Mouse (Mus musculus) heart, adult 9 months (tissue): Measurements from ENCODE around the gene Ica1.

Experiments
- DNase-seq, 2 experiments: peaks; one replicate each; pipeline ENCODE4 v3.0.0; 2022; ENCODE audit warnings: low spot score in 2 of 2

Gene Ica1

DNA sequence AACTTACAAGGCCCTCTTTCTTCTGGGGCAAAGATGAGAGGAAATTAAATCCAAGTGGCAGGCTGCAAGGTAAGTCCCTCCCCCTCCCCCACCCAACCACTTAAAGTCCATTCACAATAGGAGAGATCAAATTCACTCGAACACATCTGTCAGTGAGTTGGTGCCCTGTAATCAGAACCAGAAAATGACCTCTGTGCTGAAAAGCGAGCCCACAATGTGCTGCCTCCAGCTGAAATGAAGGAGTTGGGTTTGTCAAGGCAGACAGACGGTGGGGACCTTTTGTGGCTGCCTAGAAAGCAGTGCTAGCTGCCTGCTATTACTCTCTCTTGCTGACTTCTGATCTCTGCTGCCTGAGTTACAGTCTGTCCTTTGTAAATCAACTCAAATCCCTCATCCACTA is 35.8 kb downstream of the Ica1 start:
- no peak for DNase-seq

DNA sequence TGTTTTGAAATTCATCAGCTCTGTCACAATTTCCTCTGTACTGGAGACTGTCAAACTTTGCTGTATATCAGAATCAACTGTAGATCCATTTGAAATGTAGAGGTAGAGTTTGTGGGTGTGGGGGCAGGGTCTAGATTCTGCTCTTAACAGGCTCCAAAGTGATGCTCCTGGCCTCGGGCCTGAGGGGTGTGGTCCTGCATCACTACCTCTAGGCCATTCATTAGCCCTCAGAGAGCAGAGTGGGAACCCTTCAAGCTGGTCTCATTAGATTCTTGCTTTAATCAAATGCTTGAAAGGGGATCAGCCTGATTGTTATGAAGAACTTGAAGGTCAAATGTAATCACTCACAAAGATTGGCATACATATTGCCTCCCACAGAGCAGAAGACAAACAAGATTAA is 36.6 kb downstream of the Ica1 start:
- DNase-seq: no peak

DNA sequence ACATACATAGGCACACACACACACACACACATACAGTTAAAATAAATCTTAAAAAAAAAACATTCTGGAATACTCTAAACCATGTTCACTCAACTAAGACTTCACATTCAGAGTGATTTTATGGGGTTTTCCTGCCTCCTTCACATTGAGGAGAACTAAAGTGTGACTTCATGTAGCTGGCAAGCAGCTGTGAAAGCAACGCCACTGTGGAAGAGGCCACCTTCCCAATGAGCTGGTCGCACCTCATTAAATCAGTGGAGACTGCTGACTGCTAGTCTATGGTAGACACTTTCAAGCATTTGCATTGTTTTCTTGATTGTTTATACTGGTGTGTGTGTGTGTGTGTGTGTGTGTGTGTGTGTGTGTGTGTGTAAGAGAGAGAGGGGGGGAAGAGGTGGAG is 38.2 kb downstream of the Ica1 start:
- DNase-seq: no peak

DNA sequence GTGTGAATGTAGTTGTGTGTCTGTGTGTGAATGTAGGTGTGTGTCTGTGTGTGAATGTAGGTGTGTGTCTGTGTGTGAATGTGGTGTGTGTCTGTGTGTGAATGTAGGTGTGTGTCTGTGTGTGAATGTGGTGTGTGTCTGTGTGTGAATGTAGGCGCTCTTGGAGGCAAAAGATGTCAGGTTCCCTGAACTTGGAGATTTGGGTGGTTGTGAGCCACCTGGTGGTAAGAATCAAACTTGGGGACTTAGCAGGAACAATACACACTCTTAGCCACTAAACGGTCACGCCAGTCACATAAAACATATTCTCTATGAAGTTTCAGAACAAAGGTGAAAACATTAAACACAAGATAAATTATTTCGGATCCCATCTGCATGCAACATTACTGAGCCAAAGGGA is 39.9 kb downstream of the Ica1 start:
- DNase-seq: no peak

DNA sequence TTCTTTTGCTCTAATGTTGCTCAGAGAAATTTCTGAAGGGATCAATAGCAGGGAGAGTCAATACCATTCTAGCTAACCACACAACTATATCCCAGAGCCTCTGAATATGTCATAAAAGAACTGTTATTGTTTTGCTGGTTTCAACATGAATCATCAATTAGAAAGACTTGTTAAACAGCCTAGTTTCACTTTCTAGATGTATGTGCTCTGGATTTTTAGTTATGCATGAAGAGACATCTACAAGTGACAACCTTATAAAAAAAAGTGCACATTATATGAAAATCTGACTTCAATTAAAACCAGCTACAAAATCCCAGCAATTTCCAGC is 41.8 kb downstream of the Ica1 start:
- no peak for DNase-seq

DNA sequence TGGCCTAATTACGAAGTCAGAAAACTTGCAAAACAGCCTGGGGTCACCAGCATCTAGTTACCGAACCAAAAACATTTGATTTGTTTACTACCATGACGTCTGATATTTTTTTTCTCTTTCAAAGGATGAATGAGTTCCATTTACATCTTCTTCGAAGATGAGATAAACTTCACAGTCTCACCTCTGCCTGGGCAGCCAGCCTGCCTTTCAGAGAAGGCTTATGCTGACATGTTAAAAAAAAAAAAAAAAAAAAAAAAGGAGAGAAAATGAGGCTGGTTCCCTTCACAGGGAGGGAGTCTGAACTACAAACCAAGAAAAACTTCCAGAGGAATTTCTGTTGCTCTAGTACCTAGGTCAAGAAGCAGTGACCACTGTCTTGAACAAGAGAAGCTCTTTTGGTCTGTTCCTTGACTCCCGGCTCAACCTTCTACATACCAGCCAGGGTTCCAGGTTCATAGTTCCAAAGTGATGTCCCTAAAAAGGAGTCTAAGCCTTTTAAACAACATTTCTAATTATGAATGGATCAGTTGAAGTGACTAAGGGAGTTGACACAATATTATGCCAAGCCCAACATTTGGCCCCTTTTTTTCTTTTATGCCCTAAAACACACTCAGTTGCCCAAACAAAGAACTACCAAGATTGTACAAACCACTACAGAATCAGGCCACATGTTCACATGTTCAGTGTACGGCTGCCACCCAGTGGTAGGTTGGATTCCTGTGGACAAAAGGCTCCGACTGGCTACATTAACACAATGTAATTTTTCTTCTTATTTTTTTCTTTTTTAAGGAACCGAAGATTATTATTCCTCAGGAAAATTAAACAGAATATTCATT is 42.4 kb downstream of the Ica1 start:
- DNase-seq: peak in 1 of 2 experiments; percentile 39

DNA sequence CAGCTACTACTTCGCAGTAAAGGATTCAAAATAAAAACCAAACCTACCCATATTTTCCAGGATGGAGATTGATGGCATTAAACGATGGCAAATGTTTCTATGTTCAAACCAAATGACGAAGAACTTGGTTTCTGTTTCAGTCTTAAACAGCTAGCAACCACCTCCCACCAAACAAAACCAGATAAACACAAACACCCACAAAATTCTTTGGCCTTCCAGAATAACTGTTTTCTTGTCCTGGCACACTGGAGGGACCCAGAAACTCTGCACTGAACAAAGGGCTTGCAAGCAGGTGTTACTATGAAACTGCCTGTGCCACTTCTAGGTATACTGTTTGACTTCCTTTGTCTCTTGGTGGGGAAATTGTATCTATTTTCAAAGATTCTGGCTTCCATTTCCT is 43.2 kb downstream of the Ica1 start:
- no peak for DNase-seq

DNA sequence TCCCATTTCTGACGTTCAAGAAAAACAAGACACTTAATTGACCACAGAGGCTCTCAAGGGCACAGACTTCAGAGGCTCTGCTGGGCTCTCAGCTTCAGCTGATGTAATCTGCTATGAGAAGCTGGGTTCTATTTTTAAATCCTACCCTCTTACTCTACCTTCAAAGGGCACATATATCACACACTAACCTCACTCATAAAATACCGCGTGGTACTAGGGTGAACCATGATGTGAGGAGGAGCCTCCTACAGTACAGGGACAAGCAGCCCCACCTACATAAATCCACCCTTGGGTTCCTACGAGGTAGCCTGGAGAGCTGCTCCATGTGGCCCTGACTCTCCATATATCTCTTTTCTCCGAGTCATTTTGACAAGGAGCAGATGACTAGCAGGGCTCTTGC is 45.8 kb downstream of the Ica1 start:
- DNase-seq: peak in 1 of 2 experiments; percentile 4

DNA sequence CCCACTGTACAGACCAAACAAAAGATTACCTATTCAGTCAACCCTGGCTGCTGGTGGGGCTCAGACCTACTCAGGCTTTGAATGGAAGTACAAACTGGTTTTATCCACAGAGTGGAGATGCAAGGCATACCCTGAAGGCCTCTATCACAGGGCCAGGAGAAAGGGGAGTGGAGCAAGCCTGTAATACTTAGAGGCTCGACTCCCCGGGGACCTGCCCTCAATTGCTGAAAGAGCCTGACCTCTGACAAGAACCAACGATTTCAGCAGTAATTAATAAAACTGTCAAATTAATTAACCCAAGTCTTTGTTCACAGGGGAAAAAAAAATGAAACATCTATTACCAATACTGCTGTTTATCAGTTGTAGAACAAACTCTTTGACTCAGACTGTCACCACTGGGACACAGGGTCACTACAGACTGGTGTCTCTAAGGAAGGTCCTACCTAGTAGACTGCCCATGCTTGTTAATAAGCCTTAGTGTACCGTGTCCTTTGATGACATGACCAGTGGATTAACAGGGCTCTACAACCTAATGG is 46.6 kb downstream of the Ica1 start:
- no peak for DNase-seq

DNA sequence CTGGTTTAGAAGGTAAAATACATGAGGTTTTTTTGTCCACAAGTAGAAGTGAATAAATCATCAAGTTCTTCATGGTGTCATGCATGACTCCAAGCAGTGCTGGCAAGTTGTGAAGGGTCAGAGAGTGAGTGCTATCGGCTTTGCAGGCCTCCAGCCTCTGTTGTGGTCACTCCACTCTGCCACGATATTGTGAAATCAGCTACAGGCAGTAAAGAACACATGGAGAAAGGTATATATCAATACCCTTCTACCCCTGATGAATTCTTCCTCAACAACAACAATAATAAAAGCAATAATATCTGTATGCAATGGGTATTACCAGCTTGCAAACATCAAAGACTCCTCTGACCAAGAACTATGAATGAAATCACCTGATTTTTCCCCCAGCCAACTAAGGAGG is 47.9 kb downstream of the Ica1 start:
- DNase-seq: no peak

DNA sequence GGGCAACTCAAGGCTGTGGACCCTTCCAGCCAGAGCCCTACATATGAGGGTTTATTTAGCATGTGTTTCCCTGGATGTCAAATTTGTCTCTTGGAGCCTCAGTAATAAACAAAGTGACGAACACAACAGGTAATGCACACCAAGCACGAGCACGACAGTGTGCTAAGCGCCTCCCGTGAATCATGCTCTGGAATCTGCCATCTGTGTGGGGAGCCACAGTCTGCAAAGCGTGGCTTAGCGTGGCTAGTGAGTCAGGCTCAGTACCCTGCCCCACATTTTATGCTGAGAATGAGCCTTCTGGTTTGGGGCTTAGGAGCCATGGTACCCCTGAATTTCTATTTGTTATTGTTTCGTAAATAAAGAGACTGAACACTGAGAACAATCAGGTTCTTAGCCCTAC is 50.5 kb downstream of the Ica1 start:
- DNase-seq: no peak

DNA sequence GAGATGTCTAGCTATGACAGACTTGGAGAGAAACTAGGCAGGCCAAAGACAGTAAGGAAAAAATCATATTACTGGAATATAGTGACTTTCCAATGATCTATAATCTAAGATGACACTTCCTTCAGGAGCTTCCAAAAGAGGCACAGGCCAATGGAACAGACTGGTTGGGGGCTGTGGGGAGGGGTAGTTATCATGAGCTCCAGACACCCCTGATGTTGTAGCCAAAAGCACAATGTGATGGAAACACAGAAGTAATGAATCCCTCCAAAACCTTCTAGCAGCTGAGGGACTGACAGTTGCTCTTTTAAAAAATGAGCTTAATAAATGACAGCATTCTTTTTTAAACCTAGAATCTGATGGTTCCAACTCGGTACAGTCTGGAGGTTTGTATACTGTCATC is 52.7 kb downstream of the Ica1 start:
- no peak for DNase-seq

DNA sequence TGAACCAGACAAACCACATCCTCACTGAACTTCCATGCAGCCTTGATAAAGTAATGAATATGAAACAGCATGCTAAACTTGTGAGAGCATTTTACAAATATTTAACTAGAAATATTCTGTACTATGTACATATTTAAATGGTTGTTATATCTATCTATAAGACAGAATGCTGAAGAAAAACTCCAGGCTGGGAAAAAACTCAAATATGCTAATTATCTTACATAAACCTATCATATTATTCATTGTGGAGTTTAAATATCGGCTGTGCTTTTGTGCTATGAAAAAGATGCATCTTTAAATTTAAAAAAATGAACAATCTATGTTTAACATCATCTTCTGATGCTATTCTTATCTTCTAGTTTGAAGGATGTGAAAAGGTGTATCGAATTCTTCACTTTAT is 58.6 kb downstream of the Ica1 start:
- DNase-seq: no peak

DNA sequence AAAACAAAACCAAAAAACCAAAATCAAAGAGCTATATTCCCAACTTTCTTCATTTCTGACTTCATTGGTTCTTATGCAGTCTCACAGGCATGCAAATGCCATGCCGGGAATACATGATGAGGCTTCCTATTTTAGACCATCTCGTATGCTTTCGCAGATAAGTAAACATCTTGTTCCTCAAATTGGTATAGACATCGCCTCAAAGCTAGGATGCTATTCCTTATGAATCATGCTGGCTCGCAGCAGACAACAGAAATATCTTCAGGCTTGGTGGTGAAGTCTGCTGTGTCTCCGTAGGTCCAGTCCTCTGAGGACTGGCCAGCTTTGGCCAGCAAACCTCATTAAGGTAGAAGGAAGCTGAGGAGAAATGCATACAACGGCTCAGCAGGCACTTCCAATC is 60.3 kb downstream of the Ica1 start:
- no peak for DNase-seq

DNA sequence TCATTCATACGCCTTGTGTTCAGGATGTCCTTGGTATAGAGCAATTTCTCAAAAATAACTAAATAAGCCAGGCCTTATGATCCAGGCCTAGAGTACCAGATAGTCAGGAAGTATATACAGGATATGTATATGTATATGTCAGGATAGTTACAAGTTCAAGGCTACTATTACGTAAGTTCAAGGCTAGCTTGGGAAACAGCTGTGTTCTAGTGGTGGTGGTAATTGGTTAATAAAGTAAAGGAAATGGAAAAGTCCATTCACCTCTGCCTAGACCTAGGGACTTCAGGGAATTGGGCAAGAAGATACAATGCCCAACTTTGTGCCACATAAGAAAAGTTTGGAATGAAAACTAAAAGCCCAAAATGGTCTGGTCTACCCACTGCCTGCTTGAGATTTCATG is 61.7 kb downstream of the Ica1 start:
- DNase-seq: no peak

DNA sequence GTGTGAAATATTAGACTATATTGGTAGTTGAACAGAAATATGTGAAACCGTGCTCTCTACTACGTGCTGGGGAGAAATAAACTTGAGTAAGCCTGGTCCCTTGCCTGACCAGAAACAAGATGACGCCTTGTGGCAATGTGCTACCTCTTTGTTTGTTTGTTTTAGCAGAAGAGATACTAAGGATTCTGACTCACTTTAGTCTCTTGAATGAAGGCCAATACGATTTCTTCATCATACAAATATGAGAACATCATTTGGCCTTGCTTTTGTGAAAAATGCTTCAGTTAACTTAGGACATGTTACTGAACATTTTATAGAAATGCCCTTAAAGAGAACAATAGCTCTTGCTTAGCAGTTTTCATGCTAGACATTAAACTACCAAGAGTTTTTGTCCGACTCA is 67.0 kb downstream of the Ica1 start:
- DNase-seq: no peak

DNA sequence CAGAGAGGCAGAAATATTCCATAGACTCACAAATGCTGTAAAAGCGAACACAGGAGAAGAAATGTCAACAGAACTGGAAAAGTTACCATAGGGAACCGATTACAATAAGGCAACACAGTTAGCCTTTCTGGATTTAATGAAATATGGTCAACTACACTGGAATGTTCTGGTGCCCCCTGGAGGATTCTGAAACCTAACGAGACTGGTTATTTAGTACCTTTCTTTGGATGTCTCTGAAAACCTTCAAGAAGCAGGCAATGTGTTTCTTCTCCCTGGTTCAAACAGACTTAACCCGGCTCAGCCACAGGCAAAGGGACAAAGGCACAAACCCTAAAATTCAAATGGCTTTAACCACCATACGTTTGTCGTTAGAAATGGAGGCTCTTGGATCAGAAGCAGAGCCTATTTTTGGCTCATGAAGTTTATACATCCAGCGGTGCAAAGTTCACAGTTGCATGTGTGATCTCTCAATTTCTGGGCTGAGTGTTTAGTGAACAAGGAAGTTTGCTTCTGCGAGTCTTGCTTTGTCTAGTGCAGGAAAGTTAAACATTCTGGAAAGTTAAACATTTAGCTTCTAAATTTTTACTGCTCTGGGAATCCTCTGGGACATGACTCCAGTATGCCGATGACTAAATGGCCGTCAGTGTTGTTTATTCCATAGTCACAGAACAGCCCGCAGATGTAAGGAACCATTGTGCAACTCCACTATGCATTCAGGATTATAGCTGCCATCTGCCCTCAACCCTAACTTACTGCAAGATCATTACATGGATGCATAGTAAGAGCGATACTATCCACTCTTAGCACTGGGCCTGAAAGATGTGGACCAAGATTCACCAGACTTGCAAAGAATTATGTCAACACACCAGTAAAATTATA is 83.4 kb downstream of the Ica1 start:
- peak in 1 of 2 experiments; percentile 23 for DNase-seq

DNA sequence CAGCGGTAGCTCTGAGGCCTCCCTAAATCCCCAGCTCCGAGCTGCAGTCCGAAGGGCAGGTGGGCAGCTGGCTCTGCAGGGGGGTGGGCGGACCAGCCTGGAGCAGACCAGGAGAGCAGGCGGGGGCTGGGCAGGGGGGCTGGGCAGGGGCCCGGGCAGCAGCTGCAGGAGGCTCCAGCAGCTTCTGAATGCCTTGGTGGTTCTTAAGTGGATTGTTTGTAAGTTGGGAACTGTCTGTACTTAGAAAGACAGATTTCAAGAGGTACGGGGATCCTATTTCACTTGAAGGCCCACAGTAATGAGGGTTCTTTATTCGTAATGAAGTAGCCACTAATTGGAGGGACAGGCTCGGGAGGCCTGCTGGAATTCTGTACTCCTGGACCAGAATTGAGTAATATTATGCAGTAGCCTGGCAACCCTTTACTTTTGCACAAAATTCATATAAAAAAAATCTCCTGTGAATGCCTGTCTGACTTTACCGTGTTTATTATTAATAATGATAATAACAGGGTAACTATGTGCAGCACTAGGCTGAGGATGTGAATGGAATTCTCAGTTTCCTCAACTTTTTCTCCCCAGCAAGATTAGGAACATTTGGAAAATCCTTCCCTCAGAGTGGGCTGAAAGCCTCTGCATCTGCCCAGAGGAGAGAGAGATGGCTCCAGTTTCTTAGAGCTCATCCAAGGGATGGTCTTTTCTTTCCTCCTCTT is 84.2 kb downstream of the Ica1 start:
- DNase-seq: no peak

DNA sequence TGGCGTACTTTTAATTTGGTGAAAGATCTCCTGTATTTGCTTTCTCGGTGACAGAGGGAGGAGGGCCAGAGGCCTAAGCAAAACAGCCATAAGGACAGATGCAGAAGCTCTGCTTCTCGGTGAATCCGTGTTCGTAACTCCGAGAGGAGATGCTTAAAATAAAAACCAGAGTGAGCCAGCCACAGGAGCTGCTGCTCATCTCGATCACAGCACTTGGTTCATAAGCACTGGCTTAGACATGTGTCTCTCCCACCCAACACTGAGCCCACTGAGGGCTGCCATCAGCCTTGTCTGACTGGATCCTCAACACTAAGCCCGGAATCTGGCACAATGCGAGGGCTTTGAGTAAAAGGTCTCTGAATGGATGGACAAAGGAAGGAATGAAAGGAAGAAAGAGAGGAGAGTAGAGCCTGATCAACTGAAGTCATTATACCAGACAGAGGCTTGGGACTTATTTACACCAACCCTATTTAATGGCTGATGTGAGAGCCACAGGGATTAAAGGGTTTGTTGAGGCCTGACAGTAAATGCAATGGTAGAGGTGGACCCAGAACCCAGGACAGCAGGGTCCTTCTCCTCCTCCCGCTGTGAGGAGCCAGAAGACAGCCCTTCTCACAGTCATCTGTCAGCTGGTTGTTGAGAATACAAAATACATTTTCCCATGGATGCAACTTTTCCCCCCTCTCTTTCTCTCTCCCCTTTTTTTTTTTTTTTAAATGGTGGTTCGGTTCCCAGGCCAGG is 85.0 kb downstream of the Ica1 start:
- no peak for DNase-seq

DNA sequence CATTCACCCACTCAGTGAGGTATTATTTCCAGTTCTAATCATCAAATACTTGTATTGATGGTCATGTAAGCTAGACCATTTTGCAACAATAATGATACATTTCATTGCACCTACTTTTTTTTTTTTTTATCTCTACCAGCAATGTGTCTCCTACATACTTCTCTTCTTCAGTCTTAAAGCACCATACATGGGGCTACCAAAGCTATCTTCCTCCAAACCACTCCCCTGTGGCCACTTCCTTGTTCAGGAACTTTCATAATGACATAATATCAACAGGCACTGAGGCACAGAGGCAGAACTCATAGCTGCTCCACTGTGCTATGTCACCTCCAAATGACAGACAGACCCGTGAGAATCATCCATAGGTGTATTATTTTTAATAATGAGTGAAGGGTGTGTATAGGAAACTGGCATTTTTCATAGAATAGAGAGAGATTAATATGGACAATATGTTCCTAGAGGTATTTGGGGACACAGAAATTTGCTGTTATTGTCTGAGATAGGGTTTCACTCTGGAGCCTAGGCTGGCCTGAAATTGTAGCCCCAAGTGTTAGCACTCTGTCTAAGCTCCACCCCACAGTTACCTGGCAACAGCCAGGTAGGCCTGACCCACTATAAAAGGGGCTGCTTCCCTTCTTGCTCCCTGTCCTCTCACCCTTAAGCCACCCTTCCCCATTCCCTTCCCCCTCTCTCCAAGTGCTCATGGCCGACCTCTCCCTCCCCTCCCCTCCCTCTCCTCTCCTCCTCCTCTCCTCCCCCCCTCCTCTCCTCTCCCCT is 86.9 kb downstream of the Ica1 start:
- DNase-seq: peak in 1 of 2 experiments; percentile 13

DNA sequence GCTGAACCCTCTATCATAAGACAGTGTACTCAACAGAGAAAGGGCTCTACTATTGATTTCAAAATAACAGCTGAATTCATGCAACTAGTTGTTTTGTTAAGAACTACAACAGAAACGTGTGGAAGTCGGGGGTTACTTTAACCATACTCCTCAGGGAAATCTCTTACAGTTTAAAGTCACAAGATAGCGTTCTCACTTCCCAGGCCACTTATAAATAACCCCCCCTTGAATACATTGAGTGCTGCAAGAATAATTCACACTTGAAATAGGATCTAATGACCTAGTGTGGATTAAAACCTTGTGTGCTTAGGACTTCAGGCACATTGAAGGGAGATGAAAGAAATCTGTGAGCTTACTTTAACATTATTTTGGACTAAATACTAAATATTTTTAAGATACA is 87.8 kb downstream of the Ica1 start:
- DNase-seq: no peak
